10 mouse cellular contexts compared by ENCODE assay signal in the genomic region with DNA sequence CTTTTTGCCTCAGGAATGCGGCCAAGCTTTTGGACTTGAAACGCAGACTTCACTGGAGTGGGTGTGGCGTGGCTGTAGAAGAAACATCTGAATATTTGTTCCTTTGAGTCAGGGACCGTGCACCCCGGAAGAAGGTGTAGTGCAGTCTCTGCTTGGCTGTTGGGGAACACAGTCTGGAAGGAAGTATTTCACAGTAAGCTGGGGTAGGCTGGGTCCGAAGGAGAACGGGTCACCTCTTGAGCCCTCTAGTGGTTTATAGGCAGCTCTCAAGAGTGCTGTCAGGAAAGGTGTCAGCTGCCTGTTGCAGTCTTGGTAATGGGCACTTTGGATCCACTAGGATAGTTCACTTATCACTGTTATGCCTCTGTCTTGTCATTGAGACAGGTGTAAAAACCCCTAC. TPM values are rescaled to one million over a fixed set of nuclear protein-coding genes. Genes with fewer than 3 reads are reported as not detected.
DNase-seq lines count a peak whose midpoint lies in the region; ATAC-seq and TF ChIP-seq lines count a peak whose summit lies in the region.
"Had no signal": no experiment of that assay in that cellular context is flagged by ENCODE, and none has a peak within 500 bp of the region (broad histone marks: within the 10 kb centered on the region; RNA-seq: fewer than 3 reads in every experiment).

No protein-coding gene starts in this region.

- 84% methylated on average over 7 of the region's 7 CpGs for WGBS in kidney, embryonic 14.5 days

- H3K9ac ChIP-seq in kidney, embryonic 14.5 days (ENCODE audit: low read depth, low read length): no peak overlapping the region
- H3K9ac ChIP-seq: forebrain, embryonic 15.5 days; heart, embryonic 12.5 days had no signal

- H3K4me2 ChIP-seq in kidney, embryonic 14.5 days (replicated peaks; ENCODE audit: low read depth, low read length): no peak overlapping the region
- H3K4me2 ChIP-seq: forebrain, embryonic 15.5 days; heart, embryonic 12.5 days had no signal

- H3K4me1 ChIP-seq in kidney, embryonic 14.5 days (ENCODE audit: control insufficient read depth, insufficient read depth, low read length): peaks cover 7% of the 10 kb centered on the region
- H3K4me1 ChIP-seq in E14TG2a.4 (replicated peaks; ENCODE audit: low read depth, low read length): peaks cover 75% of the 10 kb centered on the region

- no peak for ATAC-seq in kidney, embryonic 14.5 days (ENCODE audit: low FRiP score, low TSS enrichment)
- ATAC-seq: forebrain, embryonic 15.5 days had no signal

- no peak overlapping the region for H3K4me3 ChIP-seq in kidney, embryonic 14.5 days (ENCODE audit: low read length)
- H3K4me3 ChIP-seq in E14TG2a.4 (replicated peaks; ENCODE audit: low read length): no peak overlapping the region
- H3K4me3 ChIP-seq: forebrain, embryonic 15.5 days; heart, embryonic 12.5 days had no signal

- no peaks in the 10 kb centered on the region for H3K9me3 ChIP-seq in kidney, embryonic 14.5 days (ENCODE audit: control insufficient read depth, low read length)
- no peaks in the 10 kb centered on the region for H3K9me3 ChIP-seq in E14TG2a.4 (ENCODE audit: low read length)
- H3K9me3 ChIP-seq: forebrain, embryonic 15.5 days; heart, embryonic 12.5 days had no signal

- peak; percentile 33 for TF ChIP-seq CTCF in E14TG2a.4 (conservative IDR thresholded peaks at IDR 0.05; ENCODE audit: low read length)

- H3K27me3 ChIP-seq in kidney, embryonic 14.5 days (ENCODE audit: control insufficient read depth, insufficient read depth, low read length): no peaks in the 10 kb centered on the region
- no peaks in the 10 kb centered on the region for H3K27me3 ChIP-seq in E14TG2a.4 (ENCODE audit: insufficient read depth, low read length)
- H3K27me3 ChIP-seq: forebrain, embryonic 15.5 days; heart, embryonic 12.5 days had no signal

- no peak overlapping the region for H3K27ac ChIP-seq in kidney, embryonic 14.5 days (ENCODE audit: low read depth, low read length)
- H3K27ac ChIP-seq: forebrain, embryonic 15.5 days had no signal

- H3K36me3 ChIP-seq in kidney, embryonic 14.5 days (ENCODE audit: control insufficient read depth, insufficient read depth, low read length): peaks cover 10% of the 10 kb centered on the region; the same call in 1 of the 2 replicates
- peaks cover 39% of the 10 kb centered on the region for H3K36me3 ChIP-seq in E14TG2a.4 (ENCODE audit: insufficient read depth, low read length)
- H3K36me3 ChIP-seq: forebrain, embryonic 15.5 days had no signal

- DNase-seq in kidney, adult 9 months: peak; percentile 44
- peak; percentile 64 for DNase-seq in ZHBTc4 (ENCODE audit: low read depth, low spot score)
- peak; percentile 57 for DNase-seq in lung, postnatal 25 days (ENCODE audit: low spot score)
- no peak for DNase-seq in right cerebral cortex, postnatal 25 days
- no peak for DNase-seq in right cerebral cortex, postnatal 14 days
- no peak for DNase-seq in gastrocnemius, adult 18-20 months (ENCODE audit: low spot score)

RNA-seq across cellular contexts. Expression of gene Ppp4r1, which starts 3.9 kb away (rescaled TPM):
- 37.4 and 53.5 TPM in 2 replicates for polyA plus RNA-seq in kidney, embryonic 14.5 days (2014; fragmentation: Nextera tagmentation; extraction: Ambion mirVana)
- 10 to 100 TPM; 20.7 to 22.6 TPM for total RNA-seq in gastrocnemius, adult 18-20 months (2021)

RNA-seq across cellular contexts. Expression of gene Rab31, which starts 13.7 kb away (rescaled TPM):
- 21.2 and 38.0 TPM in 2 replicates for polyA plus RNA-seq in kidney, embryonic 14.5 days (2014; fragmentation: Nextera tagmentation; extraction: Ambion mirVana)
- 1 to 10 TPM; 4.6 to 5.1 TPM for total RNA-seq in gastrocnemius, adult 18-20 months (2021)

Comparison
In these comparisons a context has a peak if more than half of its experiments do, and no peak if none do; other contexts are left out.
1. DNase-seq: peak in kidney, adult 9 months (single experiment), ZHBTc4 (single experiment) and lung, postnatal 25 days (single experiment); none in right cerebral cortex, postnatal 25 days (single experiment), right cerebral cortex, postnatal 14 days (single experiment) and gastrocnemius, adult 18-20 months (single experiment).